ENCODE assay signal across 11 mouse cellular contexts in the genomic region with DNA sequence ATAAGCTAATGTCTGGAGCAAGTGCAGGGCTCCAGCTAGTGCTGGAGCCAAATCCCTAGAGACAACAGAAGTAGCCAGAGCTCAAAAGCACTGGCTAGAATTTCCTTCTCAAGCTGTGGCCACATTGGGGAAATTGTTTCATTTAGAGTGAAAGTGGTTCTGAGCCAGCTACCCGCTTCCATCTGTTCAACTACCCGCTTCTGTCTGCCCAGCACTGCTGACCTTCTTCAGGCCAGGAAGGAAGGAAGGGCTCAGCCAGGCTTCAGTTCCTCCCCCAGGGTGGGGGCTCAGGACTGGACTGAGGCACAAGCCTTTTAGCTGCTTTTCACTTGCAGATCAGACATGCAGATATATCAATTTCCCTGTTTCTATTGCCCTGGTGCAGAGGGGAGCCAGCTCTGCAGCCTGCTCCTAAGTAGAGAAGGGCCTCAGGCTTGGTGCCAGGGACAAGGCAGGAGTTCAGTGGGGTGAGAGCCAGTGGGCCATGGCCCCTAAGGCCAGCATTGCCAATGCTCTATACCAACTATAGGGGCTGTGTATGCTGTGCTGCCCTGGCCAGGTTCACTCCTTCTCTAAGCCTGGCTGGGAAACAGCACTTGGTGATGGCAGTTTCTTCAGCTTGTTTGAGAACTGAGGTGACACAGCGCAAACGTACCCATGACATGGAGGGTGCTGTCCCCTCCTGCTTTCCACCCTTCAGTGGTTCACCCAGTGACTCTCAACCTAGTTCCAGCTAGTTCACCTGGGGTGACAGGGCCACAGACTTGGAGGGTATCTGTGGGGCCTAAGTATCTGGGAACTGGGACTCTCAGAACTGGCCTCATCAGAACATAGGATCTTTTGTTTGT. TPM values are rescaled to one million over a fixed set of nuclear protein-coding genes. Genes with fewer than 3 reads are reported as not detected.
DNase-seq lines count a peak whose midpoint lies in the region; ATAC-seq and TF ChIP-seq lines count a peak whose summit lies in the region.
"Had no signal": no experiment of that assay in that cellular context is flagged by ENCODE, and none has a peak within 500 bp of the region (broad histone marks: within the 10 kb centered on the region; RNA-seq: fewer than 3 reads in every experiment).

No protein-coding gene starts in this region.

- peak overlapping the region; percentile 70 for H3K27ac ChIP-seq in layer of hippocampus, adult 2 months
- H3K27ac ChIP-seq: forebrain, embryonic 12.5 days; heart, embryonic 15.5 days; neural tube, embryonic 12.5 days had no signal

- ATAC-seq in megakaryocyte progenitor cell, adult 5-6 weeks (replicated peaks; ENCODE audit: poor library complexity): no peak

- no peak overlapping the region for H3K4me3 ChIP-seq in layer of hippocampus, adult 2 months
- H3K4me3 ChIP-seq: forebrain, embryonic 12.5 days; heart, embryonic 15.5 days; neural tube, embryonic 12.5 days had no signal

- DNase-seq in adrenal gland, adult 2 months: peak; percentile 32
- DNase-seq in adrenal gland, postnatal 10 days: no peak
- DNase-seq in layer of hippocampus, adult 2 months (ENCODE audit: low spot score in 2 of 2): peak in 1 of 2 experiments; percentile 13
- no peak for DNase-seq in layer of hippocampus, postnatal 36 days
- DNase-seq in 416B (ENCODE audit: low read depth): peak; percentile 49
- peak; percentile 54 to 55 for DNase-seq in cerebellum, postnatal 36 days
- DNase-seq in thymus, postnatal 14 days: no peak

- TF ChIP-seq CTCF in layer of hippocampus, adult 2 months (conservative IDR thresholded peaks at IDR 0.05): no peak

RNA-seq across cellular contexts. Expression of a gene that starts 6.2 kb away (rescaled TPM):
- total RNA-seq in adrenal gland, adult 2 months (2021): 10 to 100 TPM in 1 of 2 experiments, 1 to 10 TPM in 1; 5.4 to 10.7 TPM
- polyA plus RNA-seq in adrenal gland, adult 2 months (2012; rRNA removed): 10.4 and 12.4 TPM in 2 replicates
- total RNA-seq in adrenal gland, postnatal 10 days (2021): 10 to 100 TPM; 16.0 to 17.3 TPM
- total RNA-seq in layer of hippocampus, adult 2 months (2021): 1 to 10 TPM; 4.1 to 4.4 TPM
- total RNA-seq in layer of hippocampus, postnatal 36 days (2021): 1 to 10 TPM; 4.5 to 6.9 TPM
- total RNA-seq in megakaryocyte progenitor cell, adult 5-6 weeks (2015): 0.07 and 0.73 TPM in 2 replicates
- total RNA-seq in megakaryocyte progenitor cell, adult 5-6 weeks (2017): 0.37 and 1.4 TPM in 2 replicates

RNA-seq across cellular contexts. Expression of a gene that starts 24.7 kb away (rescaled TPM):
- total RNA-seq in adrenal gland, adult 2 months (2021): 1 to 10 TPM in 1 of 2 experiments, under 1 TPM in 1; 0.78 to 2.7 TPM
- 1.7 and 2.1 TPM in 2 replicates for polyA plus RNA-seq in adrenal gland, adult 2 months (2012; rRNA removed)
- total RNA-seq in adrenal gland, postnatal 10 days (2021): under 1 TPM; 0.78 to 0.85 TPM
- not detected for total RNA-seq in layer of hippocampus, adult 2 months (2021)
- total RNA-seq in layer of hippocampus, postnatal 36 days (2021): not detected
- not detected in 2 replicates for total RNA-seq in megakaryocyte progenitor cell, adult 5-6 weeks (2015)
- total RNA-seq in megakaryocyte progenitor cell, adult 5-6 weeks (2017): 0.10 TPM in 1 of 2 replicates, not detected in the other

Comparison
In these comparisons a context has a peak if more than half of its experiments do, and no peak if none do; other contexts are left out.
1. DNase-seq: peak in adrenal gland, adult 2 months (single experiment), 416B (single experiment) and cerebellum, postnatal 36 days (2 of 2); none in adrenal gland, postnatal 10 days (single experiment), layer of hippocampus, postnatal 36 days (0 of 2) and thymus, postnatal 14 days (single experiment).